Mouse (Mus musculus): Measurements from ENCODE around the gene Cavin3. TPM values are rescaled to one million over a fixed set of nuclear protein-coding genes. Genes with fewer than 3 reads are reported as not detected.

The Cavin3 gene
- total and polyA plus RNA-seq, 3 experiments, result not detected

DNA sequence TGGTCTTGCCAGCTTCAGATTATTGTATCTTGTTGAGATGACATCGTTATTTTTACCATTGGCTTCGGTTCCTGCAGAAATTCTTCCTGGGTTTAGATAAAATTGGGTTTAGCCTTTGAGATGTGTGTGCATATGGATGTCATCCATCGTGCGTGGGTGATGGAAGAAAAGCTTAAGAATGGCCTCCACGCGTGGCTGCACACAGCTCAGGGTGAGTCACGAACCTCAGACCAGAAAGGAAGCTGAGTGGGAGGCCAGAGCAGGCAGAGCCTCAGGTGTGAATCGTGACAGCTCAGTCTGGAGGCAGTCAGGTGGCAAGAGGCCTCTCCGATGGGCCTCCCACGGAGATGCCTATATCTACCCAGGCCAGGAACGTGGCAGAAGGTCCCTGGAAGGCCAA, 37.2 kb upstream of the Cavin3 start:
- no peak overlapping the region for H3K27ac ChIP-seq (ENCODE audit: insufficient read depth, low read depth)
- in situ Hi-C loops (cut with MboI; ENCODE audit: low pct_ligation_motif_present, low pct_unique_long_range_greater_than_20kb, low sequenced_read_pairs) (no loop called here), dilution Hi-C loops (cut with MboI; ENCODE audit: extremely low pct_ligation_motif_present, extremely low pct_unique_long_range_greater_than_20kb, low sequenced_read_pairs) (no loop called here)
- H3K9ac ChIP-seq (ENCODE audit: insufficient read depth, low read depth), result no peak overlapping the region
- TF ChIP-seq MYC (IDR thresholded peaks at IDR 0.05; ENCODE audit: low read depth, low read length) (no peak), MAX (IDR thresholded peaks at IDR 0.05; ENCODE audit: low read length) (no peak), TCF12 (IDR thresholded peaks at IDR 0.05; ENCODE audit: low read depth, low read length) (no peak), BHLHE40 (IDR thresholded peaks at IDR 0.05; ENCODE audit: low read depth, low read length) (peak; percentile 62), HCFC1 (IDR thresholded peaks at IDR 0.05; ENCODE audit: low read depth, low read length) (no peak), ZMIZ1 (IDR thresholded peaks at IDR 0.05; ENCODE audit: low read depth, low read length) (no peak), IRF4 (IDR thresholded peaks at IDR 0.05; ENCODE audit: low read depth, low read length) (no peak)
- H3K4me1 ChIP-seq (ENCODE audit: control insufficient read depth in 1 of 2, insufficient read depth in 2 of 2), result peaks cover 0 to 9% of the 10 kb centered on the region in 2 experiments; a peak in 2 of 4 replicates
- no peak overlapping the region for H3K4me2 ChIP-seq (ENCODE audit: insufficient read depth, low read depth, poor library complexity, severe bottlenecking)
- no peaks in the 10 kb centered on the region for H3K9me3 ChIP-seq (replicated peaks; ENCODE audit: low read length)
- peak; percentile 20 for DNase-seq (ENCODE audit: extremely low read depth)
- H3K4me3 ChIP-seq (replicated peaks in 1 of 3; ENCODE audit: low read depth in 2 of 3, low read length in 2 of 3, poor library complexity in 1 of 3), result no peak overlapping the region
- no peaks in the 10 kb centered on the region for H3K27me3 ChIP-seq (replicated peaks)
- H3K79me2 ChIP-seq (replicated peaks; ENCODE audit: control insufficient read depth, extremely low read depth, insufficient read depth, poor library complexity, severe bottlenecking), result no peaks in the 10 kb centered on the region
- H3K36me3 ChIP-seq (replicated peaks in 1 of 2; ENCODE audit: control insufficient read depth in 1 of 2, insufficient read depth in 1 of 2, low read length in 1 of 2), result no peaks in the 10 kb centered on the region

DNA sequence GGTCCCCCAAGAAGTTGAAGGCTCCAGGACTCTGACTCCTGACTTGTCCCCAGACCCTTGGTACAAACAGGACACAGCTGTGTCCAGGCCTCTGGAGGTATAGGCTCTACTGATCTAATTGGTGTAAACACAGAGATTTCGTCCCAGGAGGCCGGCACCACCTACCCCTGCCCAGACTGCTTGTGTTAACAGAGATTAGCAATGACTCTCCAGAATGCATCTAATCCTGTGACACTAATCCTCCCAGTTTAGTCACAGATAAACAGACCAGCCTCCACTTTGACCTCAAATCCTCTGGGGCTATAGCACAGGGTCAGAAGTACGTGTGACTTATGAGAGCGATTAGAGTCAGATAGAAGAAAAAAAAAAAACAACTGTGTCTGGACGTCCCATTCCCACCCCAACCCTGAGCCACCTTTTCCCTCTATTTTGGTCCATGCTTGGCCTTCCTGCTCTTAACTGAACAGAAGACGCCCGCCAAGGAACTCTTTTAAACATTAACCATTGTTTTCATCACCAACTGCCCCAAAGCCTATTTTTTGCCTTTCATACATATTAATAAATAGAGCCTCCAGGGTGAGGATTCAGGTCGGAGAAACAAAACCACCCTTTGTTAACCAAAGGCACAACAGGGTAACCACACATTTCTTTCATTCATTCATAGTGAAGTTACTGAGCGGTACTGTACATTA, 34.7 kb upstream of the Cavin3 start:
- H3K27me3 ChIP-seq (replicated peaks), result no peaks in the 10 kb centered on the region
- no peak overlapping the region for H3K4me3 ChIP-seq (replicated peaks in 1 of 3; ENCODE audit: low read depth in 2 of 3, low read length in 2 of 3, poor library complexity in 1 of 3)
- no peak overlapping the region for H3K9ac ChIP-seq (ENCODE audit: insufficient read depth, low read depth)
- TF ChIP-seq ZMIZ1 (IDR thresholded peaks at IDR 0.05; ENCODE audit: low read depth, low read length), result no peak
- no peak for TF ChIP-seq RAD21 (IDR thresholded peaks at IDR 0.05; ENCODE audit: low read depth, low read length)
- no peak for TF ChIP-seq MYC (IDR thresholded peaks at IDR 0.05; ENCODE audit: low read depth, low read length)
- TF ChIP-seq MXI1 (IDR thresholded peaks at IDR 0.05; ENCODE audit: low read depth, low read length), result no peak
- TF ChIP-seq SIN3A (IDR thresholded peaks at IDR 0.05; ENCODE audit: low read length), result no peak
- TF ChIP-seq ZNF384 (IDR thresholded peaks at IDR 0.05; ENCODE audit: low read depth, low read length), result no peak
- TF ChIP-seq E2F4 (IDR thresholded peaks at IDR 0.05; ENCODE audit: insufficient replicate concordance, low read depth, low read length), result no peak
- dilution Hi-C loops (cut with MboI; ENCODE audit: extremely low pct_ligation_motif_present, extremely low pct_unique_long_range_greater_than_20kb, low sequenced_read_pairs) (no loop called here), in situ Hi-C loops (cut with MboI; ENCODE audit: low pct_ligation_motif_present, low pct_unique_long_range_greater_than_20kb, low sequenced_read_pairs) (no loop called here)
- no peaks in the 10 kb centered on the region for H3K9me3 ChIP-seq (replicated peaks; ENCODE audit: low read length)
- H3K27ac ChIP-seq (ENCODE audit: insufficient read depth, low read depth), result no peak overlapping the region
- peaks cover 0 to 5% of the 10 kb centered on the region in 2 experiments; a peak in 2 of 4 replicates for H3K4me1 ChIP-seq (ENCODE audit: control insufficient read depth in 1 of 2, insufficient read depth in 2 of 2)
- H3K79me2 ChIP-seq (replicated peaks; ENCODE audit: control insufficient read depth, extremely low read depth, insufficient read depth, poor library complexity, severe bottlenecking), result no peaks in the 10 kb centered on the region
- H3K36me3 ChIP-seq (replicated peaks in 1 of 2; ENCODE audit: control insufficient read depth in 1 of 2, insufficient read depth in 1 of 2, low read length in 1 of 2), result no peaks in the 10 kb centered on the region
- H3K4me2 ChIP-seq (ENCODE audit: insufficient read depth, low read depth, poor library complexity, severe bottlenecking), result no peak overlapping the region
- no peak for DNase-seq (ENCODE audit: extremely low read depth)

DNA sequence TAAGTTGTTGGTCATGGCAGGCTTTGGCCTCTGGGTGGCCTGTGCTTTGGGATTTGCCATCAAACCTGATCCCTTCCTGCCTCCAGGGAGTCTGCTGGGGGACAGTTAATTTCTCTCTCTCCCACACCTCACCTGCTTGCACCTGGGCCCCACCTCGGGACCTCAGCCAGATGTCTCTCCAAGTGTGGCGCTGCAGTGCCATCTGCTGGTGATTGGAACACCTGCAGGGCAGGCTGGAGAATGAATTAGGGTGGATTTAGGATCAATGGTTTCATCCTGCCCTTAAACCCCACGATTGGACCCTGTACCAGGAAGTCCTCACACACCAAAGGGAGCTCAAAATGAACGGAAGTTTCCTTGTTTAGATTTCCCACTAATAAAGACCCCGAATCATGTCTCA, 33.1 kb upstream of the Cavin3 start:
- in situ Hi-C loops (cut with MboI; ENCODE audit: low pct_ligation_motif_present, low pct_unique_long_range_greater_than_20kb, low sequenced_read_pairs) (no loop called here), dilution Hi-C loops (cut with MboI; ENCODE audit: extremely low pct_ligation_motif_present, extremely low pct_unique_long_range_greater_than_20kb, low sequenced_read_pairs) (no loop called here)
- TF ChIP-seq EP300 (IDR thresholded peaks at IDR 0.05; ENCODE audit: low read length) (no peak), SMC3 (IDR thresholded peaks at IDR 0.05; ENCODE audit: low read depth, low read length) (peak; percentile 79), ZKSCAN1 (IDR thresholded peaks at IDR 0.05; ENCODE audit: borderline replicate concordance, low read depth, low read length) (no peak), RAD21 (IDR thresholded peaks at IDR 0.05; ENCODE audit: low read depth, low read length) (peak; percentile 83), E2F4 (IDR thresholded peaks at IDR 0.05; ENCODE audit: insufficient replicate concordance, low read depth, low read length) (no peak), JUND (conservative IDR thresholded peaks at IDR 0.05; ENCODE audit: low read depth, low read length) (no peak), POLR2A (IDR thresholded peaks at IDR 0.05; ENCODE audit: low read depth, low read length) (no peak), CTCF (conservative IDR thresholded peaks at IDR 0.05 in 1 of 2, IDR thresholded peaks at IDR 0.05 in 1 of 2; ENCODE audit: low read depth in 2 of 2, low read length in 2 of 2) (peak; percentile 59 to 91; a peak in 3 of 4 replicates), ZMIZ1 (IDR thresholded peaks at IDR 0.05; ENCODE audit: low read depth, low read length) (no peak)
- DNase-seq (ENCODE audit: extremely low read depth), result peak; percentile 53
- peaks cover 0 to 5% of the 10 kb centered on the region in 2 experiments; a peak in 2 of 4 replicates for H3K4me1 ChIP-seq (ENCODE audit: control insufficient read depth in 1 of 2, insufficient read depth in 2 of 2)
- no peak overlapping the region for H3K4me3 ChIP-seq (replicated peaks in 1 of 3; ENCODE audit: low read depth in 2 of 3, low read length in 2 of 3, poor library complexity in 1 of 3)
- no peak overlapping the region for H3K4me2 ChIP-seq (ENCODE audit: insufficient read depth, low read depth, poor library complexity, severe bottlenecking)
- no peaks in the 10 kb centered on the region for H3K36me3 ChIP-seq (replicated peaks in 1 of 2; ENCODE audit: control insufficient read depth in 1 of 2, insufficient read depth in 1 of 2, low read length in 1 of 2)
- no peaks in the 10 kb centered on the region for H3K27me3 ChIP-seq (replicated peaks)
- H3K27ac ChIP-seq (ENCODE audit: insufficient read depth, low read depth), result no peak overlapping the region
- H3K9ac ChIP-seq (ENCODE audit: insufficient read depth, low read depth), result no peak overlapping the region
- no peaks in the 10 kb centered on the region for H3K9me3 ChIP-seq (replicated peaks; ENCODE audit: low read length)
- no peaks in the 10 kb centered on the region for H3K79me2 ChIP-seq (replicated peaks; ENCODE audit: control insufficient read depth, extremely low read depth, insufficient read depth, poor library complexity, severe bottlenecking)

Data from CH12.LX (cell line).